Mouse (Mus musculus): Measurements from ENCODE around the gene Asb9. TPM values are rescaled to one million over a fixed set of nuclear protein-coding genes. Genes with fewer than 3 reads are reported as not detected.

Gene Asb9
- polyA plus RNA-seq, 1 experiment: not detected

GRCm38 (mm10) chrX:164526566-164526965, 20.4 kb downstream of the Asb9 start:
- no peak for DNase-seq
- TF ChIP-seq CTCF (IDR thresholded peaks at IDR 0.05; ENCODE audit: borderline replicate concordance, control insufficient read depth, extremely low read depth, insufficient read depth, low read length, poor library complexity) (no peak), POLR2A (IDR thresholded peaks at IDR 0.05; ENCODE audit: control insufficient read depth, extremely low read depth, insufficient read depth, low read length, poor library complexity) (no peak)
- Histone ChIP-seq H3K27me3 (ENCODE audit: control insufficient read depth, insufficient read depth, low read length) (no peaks in the 10 kb centered on the region), H3K27ac (ENCODE audit: control insufficient read depth, insufficient read depth, low read length) (no peak overlapping the region), H3K4me1 (replicated peaks; ENCODE audit: control insufficient read depth, insufficient read depth, low read length) (no peaks in the 10 kb centered on the region), H3K4me3 (ENCODE audit: control insufficient read depth, insufficient read depth, low read length) (no peak overlapping the region), H3K36me3 (ENCODE audit: control insufficient read depth, insufficient read depth, low read length) (no peaks in the 10 kb centered on the region)
- 26% methylated on average over 1 of the region's 1 CpGs for WGBS

GRCm38 (mm10) chrX:164541436-164542317, 35.5 kb downstream of the Asb9 start:
- no peak overlapping the region for H3K4me3 ChIP-seq (ENCODE audit: control insufficient read depth, insufficient read depth, low read length)
- H3K4me1 ChIP-seq (replicated peaks; ENCODE audit: control insufficient read depth, insufficient read depth, low read length): no peaks in the 10 kb centered on the region
- H3K27ac ChIP-seq (ENCODE audit: control insufficient read depth, insufficient read depth, low read length): no peak overlapping the region
- no peak for TF ChIP-seq CTCF (IDR thresholded peaks at IDR 0.05; ENCODE audit: borderline replicate concordance, control insufficient read depth, extremely low read depth, insufficient read depth, low read length, poor library complexity)
- no peak for TF ChIP-seq POLR2A (IDR thresholded peaks at IDR 0.05; ENCODE audit: control insufficient read depth, extremely low read depth, insufficient read depth, low read length, poor library complexity)
- no peaks in the 10 kb centered on the region for H3K27me3 ChIP-seq (ENCODE audit: control insufficient read depth, insufficient read depth, low read length)
- DNase-seq: no peak
- 51% methylated on average over 11 of the region's 11 CpGs for WGBS
- H3K36me3 ChIP-seq (ENCODE audit: control insufficient read depth, insufficient read depth, low read length): no peaks in the 10 kb centered on the region

- H3K27ac ChIP-seq (ENCODE audit: control insufficient read depth, insufficient read depth, low read length): no peak overlapping the region
- 100% methylated on average over 1 of the region's 1 CpGs for WGBS
- H3K36me3 ChIP-seq (ENCODE audit: control insufficient read depth, insufficient read depth, low read length): no peaks in the 10 kb centered on the region
- H3K27me3 ChIP-seq (ENCODE audit: control insufficient read depth, insufficient read depth, low read length): no peaks in the 10 kb centered on the region
- no peak for DNase-seq
- H3K4me3 ChIP-seq (ENCODE audit: control insufficient read depth, insufficient read depth, low read length): no peak overlapping the region
- no peaks in the 10 kb centered on the region for H3K4me1 ChIP-seq (replicated peaks; ENCODE audit: control insufficient read depth, insufficient read depth, low read length)
- TF ChIP-seq CTCF (IDR thresholded peaks at IDR 0.05; ENCODE audit: borderline replicate concordance, control insufficient read depth, extremely low read depth, insufficient read depth, low read length, poor library complexity): no peak
These were observed 64.1 kb downstream of the Asb9 start for GRCm38 (mm10) chrX:164570195-164570594.

- 57% methylated on average over 3 of the region's 3 CpGs for WGBS
- DNase-seq: no peak
- Histone ChIP-seq H3K36me3 (ENCODE audit: control insufficient read depth, insufficient read depth, low read length) (no peaks in the 10 kb centered on the region), H3K4me3 (ENCODE audit: control insufficient read depth, insufficient read depth, low read length) (no peak overlapping the region), H3K4me1 (replicated peaks; ENCODE audit: control insufficient read depth, insufficient read depth, low read length) (no peaks in the 10 kb centered on the region), H3K27me3 (ENCODE audit: control insufficient read depth, insufficient read depth, low read length) (no peaks in the 10 kb centered on the region), H3K27ac (ENCODE audit: control insufficient read depth, insufficient read depth, low read length) (no peak overlapping the region)
- TF ChIP-seq CTCF (IDR thresholded peaks at IDR 0.05; ENCODE audit: borderline replicate concordance, control insufficient read depth, extremely low read depth, insufficient read depth, low read length, poor library complexity) (no peak), POLR2A (IDR thresholded peaks at IDR 0.05; ENCODE audit: control insufficient read depth, extremely low read depth, insufficient read depth, low read length, poor library complexity) (no peak)
These were observed 70.8 kb downstream of the Asb9 start for GRCm38 (mm10) chrX:164576967-164577366.

Other genes starting within 250 kb of the Asb9 start
- gene Bmx, start 248.1 kb upstream of the Asb9 start, polyA plus RNA-seq (2012; rRNA removed): 0.31 and 0.50 TPM in 2 replicates
- gene Pir, start 237.0 kb upstream of the Asb9 start, polyA plus RNA-seq (2012; rRNA removed): 0.57 and 0.75 TPM in 2 replicates
- gene Vegfd, start 132.9 kb upstream of the Asb9 start, polyA plus RNA-seq (2012; rRNA removed): 0.36 and 0.49 TPM in 2 replicates
- gene Piga, start 86.5 kb upstream of the Asb9 start, polyA plus RNA-seq (2012; rRNA removed): 7.2 and 7.4 TPM in 2 replicates
- 0.59 and 3.9 TPM in 2 replicates for gene Asb11, start 69.3 kb upstream of the Asb9 start, polyA plus RNA-seq (2012; rRNA removed)